Mouse (Mus musculus) C2C12 (cell line): Measurements from ENCODE around the gene Ppfibp1.

ENCODE experiments used
- CTCF ChIP-seq: IDR thresholded peaks from one replicate; pipeline ENCODE4 v1.5.1; 2011; ENCODE audit not compliant: control insufficient read depth, insufficient read depth, insufficient read length
- FOSL1 ChIP-seq: IDR thresholded peaks from one replicate; pipeline ENCODE4 v1.8.0; 2011; ENCODE audit warnings: mild to moderate bottlenecking, low read length; ENCODE audit not compliant: poor library complexity, insufficient read depth, severe bottlenecking
- MAX ChIP-seq: IDR thresholded peaks from one replicate; pipeline ENCODE4 v1.6.1; 2011; ENCODE audit warnings: mild to moderate bottlenecking, control low read depth
- MYOD1 ChIP-seq: IDR thresholded peaks from one replicate; pipeline ENCODE4 v1.6.1; 2011; ENCODE audit warnings: low read depth; ENCODE audit not compliant: control insufficient read depth, insufficient read length
- MYOG ChIP-seq: IDR thresholded peaks from one replicate; pipeline ENCODE4 v1.6.1; 2011; ENCODE audit not compliant: control insufficient read depth, insufficient read length; ENCODE audit errors: extremely low read depth
- USF1 ChIP-seq: IDR thresholded peaks from one replicate; pipeline ENCODE4 v1.6.1; 2011; ENCODE audit warnings: low read depth, mild to moderate bottlenecking, control low read depth, moderate library complexity

DNA sequence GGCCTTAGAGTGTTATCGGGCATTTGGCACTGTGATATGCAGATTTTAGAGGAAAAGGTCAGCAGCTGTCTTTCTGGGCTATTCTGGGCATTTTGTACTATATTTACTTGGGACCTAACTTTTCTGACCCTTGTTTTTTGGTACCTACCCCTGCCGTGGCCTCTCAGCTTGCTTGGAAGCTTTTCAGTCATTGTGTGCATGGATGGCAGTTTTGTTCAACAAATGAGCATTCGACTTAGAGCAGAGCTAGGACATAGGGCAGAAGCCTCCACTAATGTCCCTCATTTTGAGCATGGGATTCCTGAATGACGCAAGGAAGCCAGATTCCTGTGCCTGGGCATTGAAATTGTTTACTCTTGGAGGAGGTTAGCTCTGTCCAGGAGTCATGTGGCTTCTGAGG, 56.5 kb downstream of the Ppfibp1 start:
- TF ChIP-seq CTCF, result no peak
- no peak for TF ChIP-seq MYOD1
- no peak for TF ChIP-seq USF1
- TF ChIP-seq MYOG, result no peak
- TF ChIP-seq MAX, result no peak
- no peak for TF ChIP-seq FOSL1
